Mouse (Mus musculus) CD4-positive, CD25-positive, alpha-beta regulatory T cell (primary cell): ENCODE results near the gene Olfr309. TPM values are rescaled to one million over a fixed set of nuclear protein-coding genes. Genes with fewer than 3 reads are reported as not detected.

ENCODE experiments used
- polyA plus RNA-seq: library from polyadenylated mRNA; unstranded; fragments of 100-300 nt; shearing (Covaris generic); gene quantifications from one replicate; pipeline ENCODE4 v1.2.1, GENCODE M21; 2017

Olfr309 gene
- not detected for polyA plus RNA-seq

DNA sequence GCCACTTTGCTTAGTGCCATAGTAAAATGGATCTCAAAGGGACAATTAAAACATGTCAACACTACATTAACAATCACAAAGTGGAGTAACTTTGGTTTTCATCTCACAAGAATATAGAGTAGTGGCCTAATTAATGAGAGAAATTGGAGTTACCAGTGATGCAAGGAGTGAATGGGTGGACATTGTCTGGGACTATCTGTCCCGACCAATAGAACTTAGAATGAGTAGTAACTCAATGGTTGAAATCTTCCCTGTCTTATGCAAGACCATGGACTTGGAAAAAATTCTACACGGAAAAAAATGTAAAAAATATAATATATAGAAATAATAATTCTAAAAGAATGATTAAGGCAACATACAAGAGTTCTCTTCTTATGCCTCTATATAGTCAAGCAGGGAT is at the start of gene Olfr309:
Olfr309 (minus strand) TSS at position 101 of the 400 bp plus-strand sequence.

GRCm38 (mm10) chr7:86337486-86337885 is 24.0 kb upstream of the Olfr309 start, which contains the start of gene Olfr307:
Gene Olfr307 (minus strand): TSS chr7:86337586.

DNA sequence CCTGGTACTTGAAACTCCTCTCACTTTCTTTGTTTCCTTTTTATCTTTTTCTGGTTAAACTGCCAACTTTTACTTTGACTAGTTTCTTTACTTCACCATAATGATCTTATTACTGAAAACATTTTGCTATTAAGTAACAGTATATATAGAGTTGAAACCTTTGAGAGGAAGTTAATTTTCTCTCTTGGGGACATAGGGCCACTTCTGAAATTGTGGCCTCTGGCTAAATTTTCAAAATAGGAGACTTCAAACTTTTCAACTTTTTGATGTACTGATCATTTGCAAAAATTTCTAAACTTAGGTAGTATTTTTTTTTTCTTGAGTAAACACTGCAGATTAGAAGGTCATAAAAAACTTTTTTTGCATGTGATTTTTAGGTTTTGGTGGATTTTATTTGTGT is 12.0 kb upstream of the Olfr309 start, which contains the start of gene Olfr308:
Olfr308 (minus strand) TSS at position 101 of the 400 bp plus-strand sequence.

DNA sequence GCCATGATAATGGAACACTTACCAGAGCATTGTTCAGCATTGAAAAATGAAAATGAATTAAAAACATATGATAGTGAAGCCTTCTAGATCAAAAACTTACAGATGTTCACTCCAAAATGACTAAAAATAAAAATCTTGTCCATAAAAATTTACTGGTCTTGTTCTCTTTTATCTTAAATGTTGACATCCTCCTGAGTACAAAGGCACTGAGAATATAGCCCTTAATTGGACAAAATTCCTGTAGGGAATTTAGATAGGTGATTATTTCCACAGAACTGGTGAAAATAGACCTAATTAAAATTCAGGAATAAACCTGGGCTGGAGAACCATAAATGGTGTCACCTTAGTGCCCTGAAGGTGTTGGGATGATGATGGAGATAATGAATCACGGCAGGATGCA is 36.4 kb downstream of the Olfr309 start, which contains the start of gene Olfr310:
Olfr310 (minus strand) TSS at position 101 of the 400 bp plus-strand sequence.

Other genes with a start within 250 kb of the Olfr309 start
- gene Vmn2r75, start 141.9 kb downstream of the Olfr309 start, polyA plus RNA-seq: not detected
- gene Vmn2r76, start 67.4 kb downstream of the Olfr309 start, polyA plus RNA-seq: 0.05 TPM
- gene Olfr310, start 36.5 kb downstream of the Olfr309 start, polyA plus RNA-seq: not detected
- gene Olfr308, start 11.9 kb upstream of the Olfr309 start, polyA plus RNA-seq: not detected
- 0.06 TPM for gene Olfr307, start 23.9 kb upstream of the Olfr309 start, polyA plus RNA-seq
- gene Olfr305, start 53.2 kb upstream of the Olfr309 start, polyA plus RNA-seq: not detected
- not detected for gene Olfr304, start 73.0 kb upstream of the Olfr309 start, polyA plus RNA-seq
- gene Olfr303, start 84.1 kb upstream of the Olfr309 start, polyA plus RNA-seq: not detected
- gene Olfr301, start 90.1 kb upstream of the Olfr309 start, polyA plus RNA-seq: not detected
- not detected for gene Olfr299, start 146.2 kb upstream of the Olfr309 start, polyA plus RNA-seq
- not detected for gene Olfr298, start 178.8 kb upstream of the Olfr309 start, polyA plus RNA-seq
- not detected for gene Olfr297, start 206.3 kb upstream of the Olfr309 start, polyA plus RNA-seq